ENCODE assay signal across 7 mouse cellular contexts in the genomic region with DNA sequence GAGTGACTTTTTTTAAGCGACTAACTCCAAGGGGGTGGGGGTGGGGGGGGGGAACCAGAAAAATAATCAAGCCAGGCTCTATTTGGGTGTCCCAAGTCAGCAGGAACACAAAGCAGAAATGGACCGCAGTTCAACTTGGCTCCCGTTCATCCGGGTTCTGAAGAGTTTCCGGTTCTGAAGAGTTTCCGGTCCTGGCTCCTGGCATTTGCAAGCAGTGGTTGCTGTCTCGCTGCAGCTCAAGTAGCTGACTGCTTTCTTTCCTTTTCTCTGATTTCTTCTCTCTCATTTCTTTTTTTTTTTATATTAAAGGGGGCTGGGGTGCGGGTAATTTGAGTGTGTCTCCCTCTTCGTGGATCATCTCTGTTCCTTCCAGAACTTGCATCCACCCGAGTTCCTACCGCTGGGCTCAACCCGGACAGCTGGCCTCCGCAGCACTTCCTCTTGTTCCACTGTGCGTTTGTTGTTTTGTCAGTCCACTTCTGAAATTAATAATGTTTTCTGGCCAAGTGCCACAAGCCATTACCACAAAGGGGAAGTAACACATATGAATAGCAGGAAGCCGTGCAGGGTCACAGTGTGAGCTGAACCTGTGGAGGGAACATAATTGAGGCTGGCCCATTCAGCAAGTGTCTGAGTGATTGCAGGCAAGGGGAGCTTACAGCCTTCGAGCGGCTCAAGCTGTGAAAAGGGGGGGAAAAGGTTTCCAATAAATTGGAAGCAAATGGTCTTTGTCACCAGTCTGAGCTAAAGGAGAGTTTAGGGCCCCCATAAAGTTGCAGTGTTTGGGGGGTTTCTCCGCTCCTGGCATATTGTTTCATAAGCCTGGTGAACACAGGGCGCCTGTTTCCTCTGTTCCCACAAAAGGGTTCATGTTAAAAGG. TPM values are rescaled to one million over a fixed set of nuclear protein-coding genes. Genes with fewer than 3 reads are reported as not detected.
DNase-seq lines count a peak whose midpoint lies in the region; ATAC-seq and TF ChIP-seq lines count a peak whose summit lies in the region.

No protein-coding gene starts in this region.

- no peak overlapping the region for H3K9ac ChIP-seq in liver, adult 2 months (ENCODE audit: low read depth, low read length)
- H3K9ac ChIP-seq in midbrain, embryonic 16.5 days (ENCODE audit: low read depth, low read length): peak overlapping the region; percentile 40
- H3K9ac ChIP-seq in stomach, embryonic 15.5 days: no peak overlapping the region

- no peak for TF ChIP-seq POLR2A in liver, adult 2 months (IDR thresholded peaks at IDR 0.05; ENCODE audit: extremely low read depth, insufficient read depth, low read length)

- peak overlapping the region; percentile 41 for H3K4me3 ChIP-seq in brown adipose tissue, adult 24 weeks (ENCODE audit: insufficient read depth, low read depth, low read length)
- no peak overlapping the region for H3K4me3 ChIP-seq in liver, adult 2 months (ENCODE audit: insufficient read depth, low read depth, low read length)
- H3K4me3 ChIP-seq in midbrain, embryonic 16.5 days (ENCODE audit: low read depth, low read length): no peak overlapping the region
- H3K4me3 ChIP-seq in stomach, embryonic 15.5 days (replicated peaks): peak overlapping the region; percentile 13; the same call in 1 of the 2 replicates

- no peaks in the 10 kb centered on the region for H3K9me3 ChIP-seq in midbrain, embryonic 16.5 days (replicated peaks; ENCODE audit: control insufficient read depth, low read length, poor library complexity, severe bottlenecking)
- H3K9me3 ChIP-seq in stomach, embryonic 15.5 days: no peaks in the 10 kb centered on the region

- DNase-seq in MEL-GATA-1-ER (ENCODE audit: extremely low read depth, low read depth): peak; percentile 96
- peak; percentile 67 for DNase-seq in gastrocnemius, postnatal 25 days
- DNase-seq in induced T-regulatory cell, adult 2 months (ENCODE audit: low read depth): peak; percentile 76
- DNase-seq in liver, adult 2 months (ENCODE audit: extremely low read depth, low read depth, low spot score): peak; percentile 77

- 52% methylated on average over 19 of the region's 19 CpGs for WGBS in liver, adult 2 months
- 26% methylated on average over 19 of the region's 19 CpGs for WGBS in midbrain, embryonic 16.5 days
- WGBS in stomach, embryonic 15.5 days: 30% methylated on average over 19 of the region's 19 CpGs

- H3K79me2 ChIP-seq in liver, adult 2 months (ENCODE audit: control insufficient read depth, insufficient read depth, low read length): peaks cover 11% of the 10 kb centered on the region

- ATAC-seq in midbrain, embryonic 16.5 days: peak; percentile 54; the same call in 1 of the 2 replicates
- ATAC-seq in stomach, embryonic 15.5 days (ENCODE audit: insufficient read depth, low FRiP score, low read depth): peak; percentile 54; the same call in 1 of the 2 replicates

- peak overlapping the region; percentile 33 for H3K4me2 ChIP-seq in midbrain, embryonic 16.5 days (ENCODE audit: low read length)
- peak overlapping the region; percentile 39 for H3K4me2 ChIP-seq in stomach, embryonic 15.5 days

- H3K27ac ChIP-seq in brown adipose tissue, adult 24 weeks (replicated peaks; ENCODE audit: low read depth, low read length): peak overlapping the region; percentile 90
- H3K27ac ChIP-seq in liver, adult 2 months (replicated peaks; ENCODE audit: insufficient read depth, low read depth, low read length): peak overlapping the region; percentile 72
- peak overlapping the region; percentile 61 for H3K27ac ChIP-seq in midbrain, embryonic 16.5 days (ENCODE audit: low read length)
- peak overlapping the region; percentile 65 for H3K27ac ChIP-seq in stomach, embryonic 15.5 days

- TF ChIP-seq CTCF in liver, adult 2 months (IDR thresholded peaks at IDR 0.05; ENCODE audit: low read depth, low read length): no peak

- H3K4me1 ChIP-seq in brown adipose tissue, adult 24 weeks (ENCODE audit: control insufficient read depth, insufficient read depth, insufficient read length, low read length): peaks cover 26% of the 10 kb centered on the region
- peaks cover 18% of the 10 kb centered on the region for H3K4me1 ChIP-seq in liver, adult 2 months (ENCODE audit: control insufficient read depth, insufficient read depth, low read length)
- peaks cover 29% of the 10 kb centered on the region for H3K4me1 ChIP-seq in midbrain, embryonic 16.5 days (ENCODE audit: control insufficient read depth, insufficient read depth, low read length)
- 0 out of 2 replicates have a peak, but pooled peaks cover 21% of the 10 kb centered on the region for H3K4me1 ChIP-seq in stomach, embryonic 15.5 days

- no peaks in the 10 kb centered on the region for H3K27me3 ChIP-seq in liver, adult 2 months (ENCODE audit: control insufficient read depth, insufficient read depth, low read length)
- no peaks in the 10 kb centered on the region for H3K27me3 ChIP-seq in midbrain, embryonic 16.5 days (ENCODE audit: control insufficient read depth, insufficient read depth, low read depth, low read length)
- H3K27me3 ChIP-seq in stomach, embryonic 15.5 days (replicated peaks): no peaks in the 10 kb centered on the region

- peaks cover 10% of the 10 kb centered on the region for H3K36me3 ChIP-seq in liver, adult 2 months (ENCODE audit: control insufficient read depth, insufficient read depth, low read length)
- H3K36me3 ChIP-seq in midbrain, embryonic 16.5 days (ENCODE audit: control insufficient read depth, insufficient read depth, low read length): no peaks in the 10 kb centered on the region
- no peaks in the 10 kb centered on the region for H3K36me3 ChIP-seq in stomach, embryonic 15.5 days

RNA-seq across cellular contexts. Expression of gene Dusp6, which starts 5.6 kb away (rescaled TPM):
- 47.6 and 47.7 TPM in 2 replicates for polyA plus RNA-seq in brown adipose tissue, adult 24 weeks (2012; ENCODE audit: insufficient read depth, insufficient read length, missing spikeins)
- 10 to 100 TPM; 17.9 to 21.9 TPM for total RNA-seq in gastrocnemius, postnatal 25 days (2021)
- total RNA-seq in liver, adult 2 months (2014; rRNA removed): 29.3 and 29.9 TPM in 2 replicates
- 45.5 and 48.4 TPM in 2 replicates for polyA plus RNA-seq in liver, adult 2 months (2012; rRNA removed)
- polyA plus RNA-seq in midbrain, embryonic 16.5 days (2015; fragmentation: Nextera tagmentation; extraction: Ambion mirVana): 28.7 and 32.9 TPM in 2 replicates
- polyA plus RNA-seq in stomach, embryonic 15.5 days (2015; fragmentation: Nextera tagmentation; extraction: Ambion mirVana): 35.3 and 36.3 TPM in 2 replicates

Comparison
In these comparisons a context has a peak if more than half of its experiments do, and no peak if none do; other contexts are left out.
1. H3K4me3 ChIP-seq: peak in brown adipose tissue, adult 24 weeks (single experiment) and stomach, embryonic 15.5 days (single experiment); none in liver, adult 2 months (single experiment) and midbrain, embryonic 16.5 days (single experiment).
2. Peak in every context shown above with its lines, with median percentiles within 50 percentile points of each other: DNase-seq and H3K27ac ChIP-seq.